Mouse (Mus musculus): ENCODE results near the gene Pde3a.

GRCm38 (mm10) chr6:141221081-141221480, 28.0 kb upstream of the Pde3a start:
- no peak for TF ChIP-seq CTCF (IDR thresholded peaks at IDR 0.05; ENCODE audit: insufficient read depth, low read length)
- TF ChIP-seq POLR2A (IDR thresholded peaks at IDR 0.05; ENCODE audit: borderline replicate concordance, extremely low read depth, low read depth, low read length): no peak
